Mouse (Mus musculus): Measurements from ENCODE around the gene Tnfsf9.
"Not testable (repeated sequence)": the region's sequence is repeated elsewhere in the genome, so short reads cannot be mapped to it uniquely, and the experiment has no call there.

Tnfsf9 gene

GRCm38 (mm10) chr17:57095855-57096622, 9.1 kb upstream of the Tnfsf9 start:
- DNase-seq: peak; percentile 92

DNA sequence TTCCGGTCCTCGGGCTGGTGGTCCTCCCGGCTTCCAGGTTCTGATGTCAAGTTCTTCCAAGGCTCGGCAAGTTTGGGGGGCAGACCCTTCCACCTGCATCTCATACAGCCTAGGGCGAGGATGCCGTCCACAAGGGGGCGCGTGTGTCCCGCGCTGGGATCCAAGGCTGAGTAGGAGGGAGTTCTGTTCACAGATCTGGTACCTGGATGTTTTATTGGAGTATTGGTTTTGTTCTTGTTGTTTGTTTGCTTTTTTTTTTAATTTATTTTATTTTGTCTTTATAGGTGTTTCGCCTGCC, 8.6 kb upstream of the Tnfsf9 start:
- DNase-seq: peak; percentile 92

DNA sequence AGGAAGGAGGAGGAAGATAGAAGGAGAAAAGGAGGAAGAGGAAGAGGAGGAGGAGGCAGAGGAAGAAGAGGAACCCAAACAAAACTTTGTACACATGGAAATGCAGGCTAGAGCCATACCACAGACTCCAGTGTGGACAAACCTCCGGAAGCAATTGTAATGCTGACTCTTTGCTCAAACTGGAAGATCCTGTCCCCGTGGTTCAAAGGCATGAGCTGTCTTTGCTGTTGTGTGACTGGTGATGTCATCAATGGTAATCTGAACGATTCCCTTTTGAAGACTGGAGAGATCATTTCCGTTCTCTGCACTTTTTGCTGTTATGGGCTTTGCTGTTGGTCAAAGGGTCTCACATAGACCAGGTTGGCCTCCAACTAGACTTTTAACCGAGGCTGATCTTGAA, 6.8 kb upstream of the Tnfsf9 start:
- DNase-seq: no peak

DNA sequence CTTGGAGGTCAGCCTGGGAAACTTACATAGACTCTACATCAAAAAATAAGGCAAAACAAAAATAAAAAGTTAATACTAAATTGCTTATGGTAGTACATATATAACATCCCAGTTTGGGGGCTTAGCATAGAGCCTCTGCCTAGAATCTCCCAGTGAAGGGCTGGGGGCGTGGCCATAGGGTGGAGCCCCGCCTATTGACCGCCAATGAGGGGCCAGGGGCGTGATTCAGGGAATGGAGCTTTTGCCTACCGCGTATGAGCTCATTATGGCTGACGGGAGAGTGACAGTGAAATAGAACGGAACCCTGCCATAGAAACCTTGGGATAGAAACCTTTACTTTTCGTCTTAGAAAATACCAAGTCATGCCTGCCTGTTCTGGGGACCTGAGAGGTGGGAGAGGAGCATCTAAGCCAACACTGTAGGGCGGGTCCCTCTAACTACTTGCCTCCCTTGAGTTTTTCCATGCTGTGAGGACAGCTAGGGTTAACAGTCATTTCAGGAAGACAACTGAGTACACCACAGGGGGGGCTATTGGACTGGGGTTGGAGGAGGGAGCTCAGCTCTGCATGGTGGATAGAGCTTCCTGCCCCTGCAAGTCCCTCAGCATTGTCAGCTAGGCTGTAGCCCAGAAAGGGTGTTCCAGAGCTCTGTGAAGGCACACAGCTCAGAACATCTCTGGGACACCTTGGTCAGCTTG, 5.3 kb upstream of the Tnfsf9 start:
- DNase-seq: no peak

DNA sequence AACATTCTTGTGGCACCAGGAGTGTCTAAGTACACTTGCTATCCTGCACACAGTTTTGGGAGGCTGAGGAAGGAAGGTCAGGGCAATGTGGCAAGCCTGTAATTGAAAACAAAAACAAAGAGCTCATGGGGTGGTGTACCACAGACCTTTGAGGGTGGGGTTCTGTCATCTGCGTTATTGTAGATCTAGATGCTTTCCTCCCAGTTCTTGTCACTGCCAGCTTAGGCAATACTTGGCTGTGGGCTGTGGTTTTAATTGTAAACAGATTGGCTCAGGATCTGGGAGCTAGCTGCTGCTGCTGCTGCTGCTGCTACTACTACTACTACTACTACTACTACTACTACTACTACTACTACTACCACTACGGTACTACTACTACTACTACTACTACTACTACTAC, 2.8 kb upstream of the Tnfsf9 start:
- DNase-seq: no peak

DNA sequence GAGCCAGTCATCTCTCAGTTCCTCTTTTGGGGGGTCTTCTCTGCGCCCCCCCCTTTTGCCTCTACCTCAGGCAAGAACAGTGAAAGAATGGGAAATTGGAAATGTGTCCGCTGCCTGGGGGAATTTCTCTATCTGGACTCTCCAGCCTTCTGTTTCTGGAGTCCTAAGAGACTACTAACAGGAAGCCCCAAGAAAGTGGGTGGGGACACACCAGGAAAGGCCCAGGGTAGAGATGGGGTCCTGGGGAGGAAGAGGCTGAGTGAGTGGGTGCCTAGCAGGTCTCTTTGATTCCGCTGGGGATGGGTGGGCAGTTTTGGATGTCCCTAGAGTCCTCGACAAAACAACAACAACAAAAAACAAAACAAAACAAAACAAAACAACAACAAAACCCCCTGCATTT, 629 bp upstream of the Tnfsf9 start:
- no peak for DNase-seq

DNA sequence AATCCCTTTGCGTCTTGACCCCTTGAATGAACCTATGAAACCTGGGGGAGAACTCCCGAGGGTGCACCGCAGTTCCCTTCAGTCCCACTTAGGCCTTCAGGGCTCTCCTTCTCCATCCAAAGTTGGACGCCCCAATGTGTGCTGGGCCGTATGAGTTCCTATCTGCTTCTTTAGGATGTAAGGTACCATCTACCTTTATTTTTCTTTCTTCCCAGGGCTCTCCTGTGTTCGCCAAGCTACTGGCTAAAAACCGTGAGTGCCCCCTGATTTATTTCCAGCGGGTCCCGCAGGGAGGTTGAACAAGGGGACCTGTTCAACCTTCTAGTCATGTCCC, 877 bp downstream of the Tnfsf9 start:
- DNase-seq: no peak

- no peak for DNase-seq
Measured at GRCm38 (mm10) chr17:57107064-57107463, 1.9 kb downstream of the Tnfsf9 start.

DNA sequence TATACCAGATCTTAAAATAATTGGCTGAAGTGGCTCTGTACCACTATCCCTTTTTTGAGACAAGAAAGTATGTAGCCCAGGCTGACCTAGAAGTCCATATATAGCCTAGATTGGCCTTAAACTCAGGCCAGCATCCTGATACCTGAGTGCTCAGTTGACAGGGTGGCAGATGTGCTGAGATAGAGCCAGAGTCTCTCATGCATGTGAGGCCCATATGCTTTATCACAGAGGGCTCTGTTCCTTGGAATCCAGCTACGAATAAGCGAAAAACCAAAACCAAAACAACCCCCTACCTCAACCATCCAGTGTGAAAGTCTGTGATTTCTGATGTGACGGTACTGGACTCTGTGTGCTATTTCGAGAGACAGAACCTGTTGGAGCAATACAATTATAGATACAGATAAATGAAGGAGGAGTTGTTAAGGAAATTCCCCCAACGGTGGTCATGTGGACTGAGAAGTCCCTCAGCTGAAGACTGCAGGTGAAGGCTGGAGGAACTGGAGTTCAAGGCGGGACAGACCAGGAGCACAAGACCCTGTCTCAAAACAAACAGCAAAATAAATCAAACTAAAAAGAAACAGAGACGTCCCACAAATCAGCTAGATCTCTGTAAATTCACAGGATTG, 3.0 kb downstream of the Tnfsf9 start:
- DNase-seq: no peak

DNA sequence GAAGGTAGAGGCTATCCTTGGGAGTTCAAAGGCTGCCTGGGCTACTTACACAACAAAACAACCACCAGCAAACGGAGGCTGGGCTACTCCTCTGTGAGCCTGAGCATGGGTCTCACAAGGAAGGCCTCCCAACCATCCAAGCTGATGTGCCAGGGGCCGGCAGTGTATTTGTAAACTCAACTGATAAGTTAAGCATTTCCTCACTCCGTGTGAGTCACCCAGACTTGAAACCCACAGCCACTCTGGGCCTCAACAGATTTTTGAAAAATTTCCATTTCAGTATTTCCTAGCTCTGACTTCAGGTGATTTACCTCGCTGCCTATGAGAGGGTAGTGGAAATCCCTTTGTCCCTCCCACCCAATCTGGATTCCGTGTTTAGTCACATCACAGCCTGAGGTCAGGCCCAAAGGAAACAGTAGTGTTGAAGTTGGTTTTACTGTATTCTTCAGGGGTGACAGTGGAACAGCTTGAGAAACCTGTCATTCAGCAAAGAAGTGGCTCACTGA, 3.6 kb downstream of the Tnfsf9 start:
- no peak for DNase-seq

DNA sequence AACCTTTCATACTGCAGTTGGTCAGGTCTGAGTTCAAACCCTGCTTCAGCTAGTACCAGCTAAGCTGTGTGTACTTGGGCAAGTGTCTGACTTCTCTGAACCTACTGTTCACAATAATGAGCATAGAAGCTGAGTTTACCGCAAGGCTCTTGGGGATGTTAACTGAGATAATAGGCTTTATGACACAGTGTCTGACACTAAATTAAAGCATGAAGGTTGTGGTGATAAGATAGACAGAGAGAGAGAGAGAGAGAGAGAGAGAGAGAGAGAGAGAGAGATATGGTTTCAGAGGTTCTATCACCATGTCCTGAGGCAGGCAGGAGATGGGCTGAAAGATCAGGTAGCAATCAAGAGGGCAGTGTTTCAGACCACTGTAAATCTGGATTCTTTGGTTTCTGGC, 4.9 kb downstream of the Tnfsf9 start:
- DNase-seq: no peak

DNA sequence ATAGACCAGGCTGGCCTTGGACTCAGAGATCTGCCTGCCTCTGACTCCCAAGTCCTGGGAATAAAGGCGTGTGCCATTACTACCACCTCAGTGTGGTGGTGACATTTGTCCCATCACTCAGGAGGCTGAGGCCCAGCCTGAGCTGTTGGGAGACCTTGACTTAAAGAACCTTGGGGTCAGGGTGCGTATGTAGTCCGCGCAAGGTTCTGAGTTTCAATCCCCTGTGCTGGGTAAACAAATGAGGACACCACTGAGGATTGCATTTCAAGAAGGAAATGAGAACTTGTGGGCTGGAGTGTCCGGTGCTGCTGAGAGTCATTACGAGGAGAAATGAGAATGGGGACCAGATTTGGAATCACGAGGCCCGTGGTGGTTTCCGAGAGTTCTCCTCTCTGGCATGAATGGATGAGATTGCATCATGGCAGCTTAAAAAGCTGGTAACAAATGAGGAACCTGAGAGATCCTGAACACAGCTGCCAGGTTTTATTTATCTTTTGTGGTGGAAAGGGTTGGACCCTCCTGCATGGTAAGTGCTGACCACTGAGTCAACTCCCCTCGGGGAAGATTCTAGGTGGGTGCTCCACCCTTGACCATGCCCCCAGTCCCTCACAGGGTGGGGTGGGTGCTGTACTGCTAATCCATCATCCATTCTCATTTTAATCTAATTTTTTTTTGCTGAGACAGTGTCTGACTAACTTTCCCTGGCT, 7.8 kb downstream of the Tnfsf9 start:
- DNase-seq: peak; percentile 76

DNA sequence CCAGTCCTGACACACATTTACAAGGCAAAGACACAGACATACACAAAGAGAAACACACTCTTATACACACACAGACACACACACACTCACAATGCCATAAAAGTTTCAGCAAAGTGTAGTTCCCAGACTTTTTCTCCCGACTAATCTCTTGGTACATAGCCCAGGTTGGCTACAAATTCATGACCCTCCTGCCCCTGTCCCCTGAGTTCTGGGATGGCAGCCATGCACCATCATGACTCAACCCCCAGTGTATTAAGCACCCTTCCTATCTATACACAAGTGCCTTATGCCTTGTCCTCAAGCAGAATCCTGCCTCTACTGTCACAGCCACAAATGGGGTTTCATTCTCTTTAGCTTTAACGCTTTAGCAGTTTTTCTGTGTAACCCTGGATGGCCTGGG, 11.7 kb downstream of the Tnfsf9 start:
- DNase-seq: no peak

- peak; percentile 47 for DNase-seq
Measured at GRCm38 (mm10) chr17:57118524-57119349, 13.6 kb downstream of the Tnfsf9 start.

DNA sequence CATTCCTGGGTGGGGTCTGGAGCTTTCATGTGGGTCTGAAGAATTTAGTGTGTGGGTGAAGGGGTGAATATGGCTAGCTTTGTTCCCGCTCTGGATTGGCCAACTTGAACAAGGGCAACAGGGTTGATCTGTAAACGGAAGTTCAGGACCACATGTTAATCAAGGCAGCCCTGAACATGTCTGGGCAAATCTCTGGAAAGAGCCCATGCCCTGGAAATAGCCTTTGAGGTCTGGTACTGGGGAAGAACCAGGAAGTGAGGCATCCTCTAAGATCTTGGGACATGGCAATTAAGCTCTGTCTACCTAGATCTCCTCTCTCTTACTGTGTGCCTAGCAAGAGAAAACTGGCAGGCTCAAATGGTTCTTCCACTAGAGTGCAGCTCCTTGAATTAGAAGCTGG, 16.7 kb downstream of the Tnfsf9 start:
- no peak for DNase-seq

DNA sequence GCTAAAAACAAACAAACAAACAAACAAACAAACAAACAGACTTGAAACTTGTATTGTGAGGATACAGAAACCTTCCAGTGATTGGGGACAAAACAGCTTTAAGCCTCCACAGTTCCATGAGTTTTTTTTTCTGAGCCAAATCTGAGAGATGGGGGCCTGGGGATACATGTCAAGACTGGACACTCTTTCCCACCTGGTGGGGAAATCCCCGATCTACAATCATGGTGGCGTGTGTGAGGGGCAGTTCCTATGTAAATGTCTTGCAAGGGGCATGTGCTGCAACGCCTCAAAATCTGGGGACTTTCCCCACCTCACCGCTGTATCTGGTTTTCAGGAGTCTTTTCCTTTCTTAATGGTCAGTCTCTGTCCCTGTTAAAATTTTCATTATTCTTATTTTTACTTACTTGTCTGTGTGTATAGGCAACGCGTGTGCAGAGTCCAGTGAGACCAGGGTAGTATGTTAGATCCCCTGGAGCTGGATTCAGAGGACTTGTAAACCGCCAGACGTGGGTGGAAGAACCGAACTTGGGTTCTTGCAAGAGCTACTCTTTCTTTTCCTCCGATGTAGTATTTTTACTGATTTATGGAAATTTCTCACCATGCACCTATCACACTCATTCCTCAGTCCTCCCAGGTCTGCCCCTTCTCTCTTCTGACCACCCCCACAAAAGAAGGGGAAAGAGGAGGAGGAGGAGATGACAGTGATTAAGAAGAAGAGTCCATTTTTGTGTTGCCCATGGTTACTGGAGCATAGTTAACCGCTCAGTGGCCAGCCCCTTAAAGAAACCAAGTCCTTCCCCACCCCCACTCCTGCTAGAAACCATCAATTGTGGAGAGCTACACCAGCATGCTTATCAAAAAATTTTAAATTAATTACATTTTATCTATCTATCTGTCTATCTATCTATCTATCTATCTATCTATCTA, 18.3 kb downstream of the Tnfsf9 start:
- no peak for DNase-seq

- DNase-seq: no peak
Measured at GRCm38 (mm10) chr17:57124792-57125191, 19.7 kb downstream of the Tnfsf9 start.

GRCm38 (mm10) chr17:57125853-57126622, 20.9 kb downstream of the Tnfsf9 start:
- no peak for DNase-seq

- no peak for DNase-seq
Measured at GRCm38 (mm10) chr17:57131793-57132192, 26.7 kb downstream of the Tnfsf9 start.

DNA sequence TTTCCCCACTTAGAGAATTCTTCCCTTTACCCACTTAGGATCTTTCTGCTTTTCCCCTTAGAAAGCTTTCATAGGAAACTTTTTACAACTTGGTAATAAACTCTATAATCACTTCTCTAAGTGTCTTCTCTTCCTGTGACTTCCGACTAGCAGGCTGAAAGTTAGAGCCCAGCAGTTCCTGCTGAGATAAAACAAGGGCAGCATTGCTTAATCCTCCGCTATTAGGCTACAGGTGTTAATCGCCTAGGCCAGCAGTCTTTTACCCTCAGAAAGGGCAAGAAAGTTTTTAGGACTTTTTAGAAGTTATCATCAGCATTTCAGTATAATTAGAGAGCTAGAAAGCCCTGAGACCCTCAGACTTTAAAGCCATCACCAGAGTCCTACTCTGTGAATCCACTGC, 28.9 kb downstream of the Tnfsf9 start:
- DNase-seq: not testable (repeated sequence)

DNA sequence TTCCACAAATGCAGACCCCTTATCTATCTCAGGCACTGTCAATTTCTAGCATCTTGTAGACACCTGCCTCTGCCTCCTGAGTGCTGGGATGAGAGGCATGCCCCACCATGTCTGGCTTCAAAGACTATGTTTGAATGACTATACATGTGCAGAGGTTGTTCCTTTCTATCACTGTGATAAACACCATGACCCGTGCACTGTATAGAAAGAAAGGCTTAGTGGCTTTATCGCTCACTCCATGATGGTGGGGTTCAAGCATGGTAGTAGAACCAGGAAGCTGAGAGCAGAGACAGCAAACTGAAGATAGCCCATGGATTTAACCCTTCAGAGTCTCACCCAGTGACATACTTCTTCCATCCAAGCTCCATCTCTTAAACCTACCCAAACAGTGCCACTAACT, 29.6 kb downstream of the Tnfsf9 start:
- no peak for DNase-seq
